ENCODE assay signal across 22 mouse cellular contexts in genomic region chr11:121768824-121769223, GRCm38 (mm10).
A peak's percentile ranks its signal among the peaks of the same experiment; 100 is the strongest.
DNase-seq lines count a peak whose midpoint lies in the region; ATAC-seq lines count a peak whose summit lies in the region.
"Had no signal": no experiment of that assay in that cellular context is flagged by ENCODE, and none has a peak within 500 bp of the region (broad histone marks: within the 10 kb centered on the region; RNA-seq: fewer than 3 reads in every experiment).

No protein-coding gene starts in this region.

- H3K4me1 ChIP-seq in heart, embryonic 11.5 days (ENCODE audit: control insufficient read depth, insufficient read depth, low read length): no peaks in the 10 kb centered on the region
- no peaks in the 10 kb centered on the region for H3K4me1 ChIP-seq in kidney, embryonic 16.5 days (ENCODE audit: insufficient read depth, low read length)
- H3K4me1 ChIP-seq: hindbrain, embryonic 13.5 days; intestine, embryonic 15.5 days; lung, embryonic 15.5 days; midbrain, embryonic 12.5 days; neural tube, embryonic 15.5 days; stomach, embryonic 15.5 days had no signal

- H3K4me2 ChIP-seq in heart, embryonic 11.5 days: no peak overlapping the region
- no peak overlapping the region for H3K4me2 ChIP-seq in kidney, embryonic 16.5 days (replicated peaks; ENCODE audit: low read depth, low read length)
- H3K4me2 ChIP-seq: hindbrain, embryonic 13.5 days; intestine, embryonic 15.5 days; lung, embryonic 15.5 days; midbrain, embryonic 12.5 days; neural tube, embryonic 15.5 days; stomach, embryonic 15.5 days had no signal

- H3K9ac ChIP-seq in heart, embryonic 11.5 days (ENCODE audit: low read depth, low read length): no peak overlapping the region
- no peak overlapping the region for H3K9ac ChIP-seq in kidney, embryonic 16.5 days (replicated peaks; ENCODE audit: low read length)
- H3K9ac ChIP-seq: hindbrain, embryonic 13.5 days; intestine, embryonic 15.5 days; lung, embryonic 15.5 days; midbrain, embryonic 12.5 days; neural tube, embryonic 15.5 days; stomach, embryonic 15.5 days had no signal

- no peaks in the 10 kb centered on the region for H3K36me3 ChIP-seq in heart, embryonic 11.5 days (ENCODE audit: control insufficient read depth, insufficient read depth, low read length)
- no peaks in the 10 kb centered on the region for H3K36me3 ChIP-seq in kidney, embryonic 16.5 days (ENCODE audit: insufficient read depth, low read length)
- H3K36me3 ChIP-seq: hindbrain, embryonic 13.5 days; intestine, embryonic 15.5 days; lung, embryonic 15.5 days; midbrain, embryonic 12.5 days; neural tube, embryonic 15.5 days; stomach, embryonic 15.5 days had no signal

- H3K27ac ChIP-seq in heart, embryonic 11.5 days (ENCODE audit: low read depth, low read length): no peak overlapping the region
- no peak overlapping the region for H3K27ac ChIP-seq in kidney, embryonic 16.5 days (ENCODE audit: low read length)
- H3K27ac ChIP-seq: hindbrain, embryonic 13.5 days; intestine, embryonic 15.5 days; lung, embryonic 15.5 days; midbrain, embryonic 12.5 days; neural tube, embryonic 15.5 days; stomach, embryonic 15.5 days had no signal

- no peak for ATAC-seq in heart, embryonic 11.5 days (replicated peaks; ENCODE audit: insufficient number of reproducible peaks, low FRiP score, low TSS enrichment)
- ATAC-seq in megakaryocyte, adult 5-6 weeks (ENCODE audit: poor library complexity, severe bottlenecking): peak; percentile 70
- ATAC-seq in kidney, embryonic 16.5 days (ENCODE audit: low FRiP score, low TSS enrichment): no peak
- ATAC-seq: forebrain, embryonic 14.5 days; intestine, embryonic 15.5 days had no signal

- whole genome bisulfite sequencing in heart, embryonic 11.5 days (ENCODE audit: insufficient replicate concordance): 66% methylated on average over 3 of the region's 3 CpGs
- WGBS in kidney, embryonic 16.5 days: 66% methylated on average over 3 of the region's 3 CpGs

- no peaks in the 10 kb centered on the region for H3K27me3 ChIP-seq in heart, embryonic 11.5 days (ENCODE audit: control insufficient read depth, insufficient read depth, low read length)
- no peaks in the 10 kb centered on the region for H3K27me3 ChIP-seq in kidney, embryonic 16.5 days (ENCODE audit: insufficient read depth, low read length)
- H3K27me3 ChIP-seq: hindbrain, embryonic 13.5 days; intestine, embryonic 15.5 days; lung, embryonic 15.5 days; midbrain, embryonic 12.5 days; neural tube, embryonic 15.5 days; stomach, embryonic 15.5 days had no signal

- no peaks in the 10 kb centered on the region for H3K9me3 ChIP-seq in heart, embryonic 11.5 days (replicated peaks; ENCODE audit: control insufficient read depth, low read length)
- 0 out of 2 replicates have a peak, but pooled peaks cover 8% of the 10 kb centered on the region for H3K9me3 ChIP-seq in kidney, embryonic 16.5 days (ENCODE audit: low read length)
- H3K9me3 ChIP-seq: hindbrain, embryonic 13.5 days; intestine, embryonic 15.5 days; lung, embryonic 15.5 days; midbrain, embryonic 12.5 days; neural tube, embryonic 15.5 days; stomach, embryonic 15.5 days had no signal

- no peak overlapping the region for H3K4me3 ChIP-seq in heart, embryonic 11.5 days (ENCODE audit: low read depth, low read length)
- no peak overlapping the region for H3K4me3 ChIP-seq in kidney, embryonic 16.5 days (ENCODE audit: low read length)
- H3K4me3 ChIP-seq: hindbrain, embryonic 13.5 days; intestine, embryonic 15.5 days; lung, embryonic 15.5 days; midbrain, embryonic 12.5 days; myocyte; neural tube, embryonic 15.5 days; stomach, embryonic 15.5 days had no signal

- peak; percentile 89 for DNase-seq in heart, adult 11 months
- peak; percentile 87 for DNase-seq in adipocyte (ENCODE audit: low spot score)
- DNase-seq in fat pad, adult 2 months (ENCODE audit: extremely low read depth, low read depth, low spot score): peak; percentile 84
- no peak for DNase-seq in spleen, postnatal 36 days (ENCODE audit: low spot score in 2 of 2)
- no peak for DNase-seq in right cerebral cortex, adult 2 months (ENCODE audit: low spot score in 2 of 2)
- DNase-seq: cerebellum, postnatal 14 days; layer of hippocampus, postnatal 36 days; liver; retina, postnatal 1 day; spleen, adult 18-20 months; thymus, adult 2 months had no signal

Comparison
In these comparisons a context has a peak if more than half of its experiments do, and no peak if none do; other contexts are left out.
1. DNase-seq: peak in heart, adult 11 months (single experiment), adipocyte (single experiment) and fat pad, adult 2 months (single experiment); none in spleen, postnatal 36 days (0 of 2) and right cerebral cortex, adult 2 months (0 of 2).